22 mouse cellular contexts compared by ENCODE assay signal in the genomic region with DNA sequence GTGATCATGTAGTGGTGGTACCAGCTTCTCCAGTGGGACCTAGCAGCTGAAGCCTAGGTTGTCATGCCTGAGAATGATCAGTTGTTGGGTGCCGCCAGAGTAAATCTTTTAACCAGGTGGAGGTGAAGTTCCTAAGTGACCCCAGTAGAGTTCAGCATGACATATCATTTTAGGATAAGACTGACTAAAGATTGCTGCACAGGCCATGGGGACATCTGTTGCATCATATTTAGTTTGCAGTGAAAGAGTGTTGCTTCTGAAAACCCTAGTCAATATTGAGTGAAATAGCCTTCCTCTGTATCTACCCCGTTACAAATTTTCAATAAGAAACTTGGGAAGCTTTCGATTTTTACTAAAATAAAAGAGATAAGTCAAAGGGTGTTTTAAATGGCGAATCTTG.
DNase-seq lines count a peak whose midpoint lies in the region; ATAC-seq and TF ChIP-seq lines count a peak whose summit lies in the region.
"Had no signal": no experiment of that assay in that cellular context is flagged by ENCODE, and none has a peak within 500 bp of the region (broad histone marks: within the 10 kb centered on the region; RNA-seq: fewer than 3 reads in every experiment).

No protein-coding gene starts in this region.

- TF ChIP-seq CTCF in kidney, adult 2 months (conservative IDR thresholded peaks at IDR 0.05; ENCODE audit: insufficient read depth, insufficient read length, low read depth, low read length), result no peak
- TF ChIP-seq CTCF in embryonic fibroblast, embryonic 13.5 days (IDR thresholded peaks at IDR 0.05; ENCODE audit: borderline replicate concordance, insufficient read depth, low read length), result no peak

- no peak overlapping the region for H3K4me2 ChIP-seq in lung, embryonic 16.5 days (ENCODE audit: low read depth, low read length)
- H3K4me2 ChIP-seq: embryonic facial prominence, embryonic 15.5 days; hindbrain, embryonic 14.5 days; intestine, embryonic 15.5 days; kidney, embryonic 15.5 days; midbrain, embryonic 15.5 days had no signal

- no peak for DNase-seq in kidney, adult 2 months
- no peak for DNase-seq in kidney, adult 18-20 months
- no peak for DNase-seq in lung, adult 18-20 months
- no peak for DNase-seq in left cerebral cortex, adult 8-10 months (ENCODE audit: low spot score in 2 of 2)
- no peak for DNase-seq in spleen, postnatal 36 days (ENCODE audit: low spot score in 2 of 2)
- DNase-seq: adrenal gland, adult 8-10 months; gastrocnemius, postnatal 10 days; heart, postnatal 10 days; kidney, postnatal 4 days; spleen, adult 18-20 months; thymus, adult 2 months had no signal

- no peak for TF ChIP-seq POLR2A in kidney, adult 2 months (IDR thresholded peaks at IDR 0.05; ENCODE audit: low read depth, low read length)
- no peak for TF ChIP-seq POLR2A in embryonic fibroblast, embryonic 13.5 days (IDR thresholded peaks at IDR 0.05; ENCODE audit: low read depth, low read length)

- no peak for ATAC-seq in lung, embryonic 16.5 days (ENCODE audit: low read depth)
- ATAC-seq in megakaryocyte, adult 5-6 weeks (ENCODE audit: poor library complexity, severe bottlenecking), result peak; percentile 51; the same call in 1 of the 2 replicates
- ATAC-seq: intestine, embryonic 15.5 days; midbrain, embryonic 15.5 days had no signal

- H3K4me1 ChIP-seq in kidney, adult 2 months (ENCODE audit: control insufficient read depth, insufficient read depth, low read length), result peaks cover 9% of the 10 kb centered on the region; the same call in 1 of the 2 replicates
- peaks cover 33% of the 10 kb centered on the region for H3K4me1 ChIP-seq in lung, embryonic 16.5 days (replicated peaks; ENCODE audit: control insufficient read depth, insufficient read depth, low read length)
- H3K4me1 ChIP-seq in embryonic fibroblast, embryonic 13.5 days (ENCODE audit: control insufficient read depth, insufficient read depth, low read length), result peaks cover 10% of the 10 kb centered on the region

- H3K9ac ChIP-seq in lung, embryonic 16.5 days (ENCODE audit: low read length), result no peak overlapping the region
- H3K9ac ChIP-seq: embryonic facial prominence, embryonic 15.5 days; hindbrain, embryonic 14.5 days; intestine, embryonic 15.5 days; kidney, embryonic 15.5 days; midbrain, embryonic 15.5 days had no signal

- 97% methylated on average over 4 of the region's 4 CpGs for WGBS in kidney, adult 2 months
- WGBS in lung, embryonic 16.5 days, result 92% methylated on average over 4 of the region's 4 CpGs

- no peaks in the 10 kb centered on the region for H3K27me3 ChIP-seq in kidney, adult 2 months (replicated peaks; ENCODE audit: control insufficient read depth, insufficient read depth, low read length)
- no peaks in the 10 kb centered on the region for H3K27me3 ChIP-seq in lung, embryonic 16.5 days (ENCODE audit: control insufficient read depth, insufficient read depth, low read depth, low read length)
- H3K27me3 ChIP-seq: embryonic facial prominence, embryonic 15.5 days; intestine, embryonic 15.5 days; kidney, embryonic 15.5 days; midbrain, embryonic 15.5 days had no signal

- peaks cover 3% of the 10 kb centered on the region; the same call in 1 of the 2 replicates for H3K36me3 ChIP-seq in kidney, adult 2 months (ENCODE audit: control insufficient read depth, insufficient read depth, low read length)
- no peaks in the 10 kb centered on the region for H3K36me3 ChIP-seq in lung, embryonic 16.5 days (ENCODE audit: control insufficient read depth, insufficient read depth, low read length)
- H3K36me3 ChIP-seq: embryonic facial prominence, embryonic 15.5 days; forebrain, embryonic 10.5 days; heart, embryonic 10.5 days; intestine, embryonic 15.5 days; kidney, embryonic 15.5 days; midbrain, embryonic 15.5 days had no signal

- 0 out of 2 replicates have a peak overlapping the region, but pooled peaks have one; percentile 23 for H3K27ac ChIP-seq in kidney, adult 2 months (ENCODE audit: insufficient read depth, low read depth, low read length)
- peak overlapping the region; percentile 97 for H3K27ac ChIP-seq in lung, embryonic 16.5 days (ENCODE audit: low read length)
- H3K27ac ChIP-seq in embryonic fibroblast, embryonic 13.5 days (ENCODE audit: insufficient read depth, low read length), result peak overlapping the region; percentile 99
- H3K27ac ChIP-seq: forebrain, embryonic 10.5 days; heart, embryonic 10.5 days; hindbrain, embryonic 14.5 days; midbrain, embryonic 15.5 days had no signal

- no peak overlapping the region for H3K4me3 ChIP-seq in kidney, adult 2 months (ENCODE audit: insufficient read depth, low read depth, low read length)
- no peak overlapping the region for H3K4me3 ChIP-seq in lung, embryonic 16.5 days (ENCODE audit: low read length)
- H3K4me3 ChIP-seq in embryonic fibroblast, embryonic 13.5 days (ENCODE audit: insufficient read depth, low read length), result no peak overlapping the region
- H3K4me3 ChIP-seq: embryonic facial prominence, embryonic 15.5 days; forebrain, embryonic 10.5 days; heart, embryonic 10.5 days; intestine, embryonic 15.5 days; kidney, embryonic 15.5 days; midbrain, embryonic 15.5 days; myocyte had no signal

- H3K9me3 ChIP-seq in lung, embryonic 16.5 days (ENCODE audit: control insufficient read depth, low read length), result no peaks in the 10 kb centered on the region
- H3K9me3 ChIP-seq: embryonic facial prominence, embryonic 15.5 days; forebrain, embryonic 10.5 days; heart, embryonic 10.5 days; intestine, embryonic 15.5 days; kidney, embryonic 15.5 days; midbrain, embryonic 15.5 days had no signal

Comparison
In these comparisons a context has a peak if more than half of its experiments do, and no peak if none do; other contexts are left out.
1. H3K27ac ChIP-seq: peak in every context shown above with its lines; median percentile 99 in embryonic fibroblast, embryonic 13.5 days; 97 in lung, embryonic 16.5 days; 23 in kidney, adult 2 months.